Mouse (Mus musculus) olfactory bulb, adult 2 months (tissue): ENCODE measurements around the gene Tmem41a.

Source experiments
- CTCF ChIP-seq: fragments of 200-500 bp; IDR thresholded peaks from 2 replicates; pipeline ENCODE4 v1.5.1; 2012; ENCODE audit warnings: low read depth, mild to moderate bottlenecking, low read length, moderate library complexity; ENCODE audit not compliant: insufficient read depth
- POLR2A ChIP-seq: fragments of 200-500 bp; IDR thresholded peaks from 2 replicates; pipeline ENCODE4 v1.6.1; 2012; ENCODE audit warnings: mild to moderate bottlenecking, low read depth, low read length, moderate library complexity; ENCODE audit not compliant: insufficient read depth

DNA sequence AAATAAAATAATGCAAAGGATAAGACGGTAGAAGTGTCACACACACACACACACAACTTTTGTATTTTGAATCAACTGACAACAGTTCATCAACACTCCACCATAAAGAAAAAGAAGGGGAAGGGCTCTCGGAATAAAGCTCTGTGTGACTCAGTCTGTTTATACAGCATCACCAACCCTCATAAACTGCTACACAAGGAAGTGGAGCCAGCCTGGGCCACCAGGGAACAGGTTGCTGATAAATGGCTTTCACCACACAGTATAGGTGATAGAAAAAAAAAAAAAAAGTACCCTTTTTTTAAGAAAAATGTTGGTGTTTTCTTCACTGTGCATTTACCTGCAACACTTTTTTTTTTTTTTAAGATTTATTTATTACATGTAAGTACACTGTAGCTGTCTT lies 44.4 kb upstream of the Tmem41a start:
- no peak for TF ChIP-seq CTCF
- TF ChIP-seq POLR2A: no peak
